Mouse (Mus musculus): ENCODE data around the gene Tbl1xr1. TPM values are rescaled to one million over a fixed set of nuclear protein-coding genes. Genes with fewer than 3 reads are reported as not detected.

The Tbl1xr1 gene
- total and polyA plus RNA-seq, 3 experiments, result 33.9 to 185 (median 45.6) TPM

DNA sequence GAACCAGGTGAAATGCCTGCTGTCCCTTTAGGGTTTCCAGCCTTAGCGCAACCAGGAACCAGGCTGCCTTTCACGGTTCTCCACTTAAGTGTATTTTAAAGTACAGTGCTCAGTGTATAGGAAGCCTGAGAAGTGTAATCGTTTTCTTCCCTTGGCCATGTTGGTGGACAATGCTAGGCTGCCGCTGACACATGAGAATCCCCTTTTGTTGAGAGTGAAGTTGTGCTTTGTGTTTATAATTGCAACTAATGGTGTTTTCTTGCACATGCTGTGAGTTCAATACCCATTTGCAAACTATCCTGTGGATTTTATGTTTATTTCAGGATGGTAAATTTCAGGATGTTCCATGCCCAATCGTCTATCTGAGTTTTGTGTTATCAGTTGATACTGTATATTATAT, 146.6 kb downstream of the Tbl1xr1 start:
- Histone ChIP-seq H3K9ac (ENCODE audit: control insufficient read depth, low read depth, low read length, poor library complexity, severe bottlenecking) (no peak overlapping the region), H3K79me2 (ENCODE audit: control insufficient read depth, insufficient read depth, low read length, poor library complexity) (no peaks in the 10 kb centered on the region), H3K27ac (ENCODE audit: control insufficient read depth, low read depth, low read length) (no peak overlapping the region), H3K9me3 (replicated peaks; ENCODE audit: insufficient read depth, low read length) (no peaks in the 10 kb centered on the region), H3K4me1 (ENCODE audit: control insufficient read depth in 1 of 2, insufficient read depth in 2 of 2, low read length in 2 of 2) (peaks cover under 1 to 3% of the 10 kb centered on the region in 2 experiments; a peak in 2 of 4 replicates), H3K36me3 (ENCODE audit: control insufficient read depth in 1 of 2, insufficient read depth in 2 of 2, low read length in 2 of 2) (peaks cover 0 to 2% of the 10 kb centered on the region in 2 experiments; a peak in 2 of 4 replicates), H3K27me3 (ENCODE audit: control insufficient read depth in 1 of 2, insufficient read depth in 2 of 2, low read length in 2 of 2) (no peaks in the 10 kb centered on the region), H3K4me3 (ENCODE audit: control insufficient read depth in 1 of 2, insufficient read depth in 1 of 2, low read depth in 2 of 2, low read length in 2 of 2) (no peak overlapping the region)
- no peak for DNase-seq (ENCODE audit: low read depth, low spot score)
- no peak for TF ChIP-seq ETS1 (IDR thresholded peaks at IDR 0.05; ENCODE audit: low read depth, low read length)
- no peak for TF ChIP-seq NRF1 (IDR thresholded peaks at IDR 0.05; ENCODE audit: insufficient read depth, low read depth, low read length, poor library complexity, severe bottlenecking)
- no peak for TF ChIP-seq CHD1 (IDR thresholded peaks at IDR 0.05; ENCODE audit: low read depth, low read length)
- no peak for TF ChIP-seq MEF2A (IDR thresholded peaks at IDR 0.05; ENCODE audit: extremely low read depth, insufficient replicate concordance, low read depth, low read length, poor library complexity, severe bottlenecking)
- TF ChIP-seq KAT2A (conservative IDR thresholded peaks at IDR 0.05; ENCODE audit: low read depth, low read length), result no peak
- TF ChIP-seq GATA1 (IDR thresholded peaks at IDR 0.05; ENCODE audit: low read depth, low read length), result no peak
- TF ChIP-seq ZNF384 (IDR thresholded peaks at IDR 0.05; ENCODE audit: low read depth, low read length), result no peak
- no peak for TF ChIP-seq TCF12 (IDR thresholded peaks at IDR 0.05; ENCODE audit: low read depth, low read length)
- no peak for TF ChIP-seq MYC (IDR thresholded peaks at IDR 0.05; ENCODE audit: low read depth, low read length)
- no peak for TF ChIP-seq USF2 (IDR thresholded peaks at IDR 0.05; ENCODE audit: borderline replicate concordance in 1 of 2, insufficient read depth in 1 of 2, low read depth in 1 of 2, low read length in 2 of 2)

DNA sequence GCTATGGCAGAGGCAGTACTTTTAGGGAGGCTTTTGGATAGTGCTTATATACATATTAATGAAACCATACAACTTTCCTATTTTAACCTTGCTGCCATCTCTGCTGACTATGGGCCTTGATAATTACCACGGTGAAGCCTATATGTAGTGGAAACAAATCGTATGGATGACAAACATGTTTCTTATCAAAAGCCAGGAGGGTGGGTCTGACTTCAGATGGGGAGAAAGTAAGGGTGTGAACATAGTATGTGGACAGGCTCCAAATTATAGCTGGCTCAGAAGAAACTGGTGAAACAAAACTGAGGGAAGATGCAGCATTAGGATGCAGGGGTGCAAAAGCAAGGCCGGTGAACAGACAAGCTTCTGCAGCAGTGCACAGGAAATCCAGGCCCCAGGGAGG, 151.6 kb downstream of the Tbl1xr1 start:
- no peaks in the 10 kb centered on the region for H3K79me2 ChIP-seq (ENCODE audit: control insufficient read depth, insufficient read depth, low read length, poor library complexity)
- no peak overlapping the region for H3K4me3 ChIP-seq (ENCODE audit: control insufficient read depth in 1 of 2, insufficient read depth in 1 of 2, low read depth in 2 of 2, low read length in 2 of 2)
- TF ChIP-seq UBTF (IDR thresholded peaks at IDR 0.05; ENCODE audit: borderline replicate concordance, insufficient read depth, low read depth, low read length) (no peak), ETS1 (IDR thresholded peaks at IDR 0.05; ENCODE audit: low read depth, low read length) (0 out of 2 replicates have a peak, but pooled peaks have one; percentile 39), GATA1 (IDR thresholded peaks at IDR 0.05; ENCODE audit: low read depth, low read length) (peak; percentile 40), ZC3H11A (IDR thresholded peaks at IDR 0.05; ENCODE audit: low read depth, low read length) (no peak), NRF1 (IDR thresholded peaks at IDR 0.05; ENCODE audit: insufficient read depth, low read depth, low read length, poor library complexity, severe bottlenecking) (no peak), EP300 (IDR thresholded peaks at IDR 0.05; ENCODE audit: low read depth in 1 of 2, low read length in 2 of 2) (no peak), MXI1 (IDR thresholded peaks at IDR 0.05; ENCODE audit: low read depth, low read length) (no peak), SIN3A (IDR thresholded peaks at IDR 0.05; ENCODE audit: low read length) (0 out of 2 replicates have a peak, but pooled peaks have one; percentile 13)
- H3K27me3 ChIP-seq (ENCODE audit: control insufficient read depth in 1 of 2, insufficient read depth in 2 of 2, low read length in 2 of 2), result no peaks in the 10 kb centered on the region
- H3K9me3 ChIP-seq (replicated peaks; ENCODE audit: insufficient read depth, low read length), result no peaks in the 10 kb centered on the region
- H3K4me1 ChIP-seq (ENCODE audit: control insufficient read depth in 1 of 2, insufficient read depth in 2 of 2, low read length in 2 of 2), result peaks cover 4 to 8% of the 10 kb centered on the region in 2 experiments; a peak in 3 of 4 replicates
- peak; percentile 53 for DNase-seq (ENCODE audit: low read depth, low spot score)
- H3K27ac ChIP-seq (ENCODE audit: control insufficient read depth, low read depth, low read length), result no peak overlapping the region
- H3K9ac ChIP-seq (ENCODE audit: control insufficient read depth, low read depth, low read length, poor library complexity, severe bottlenecking), result no peak overlapping the region
- H3K36me3 ChIP-seq (ENCODE audit: control insufficient read depth in 1 of 2, insufficient read depth in 2 of 2, low read length in 2 of 2), result peaks cover 0 to 6% of the 10 kb centered on the region in 2 experiments; a peak in 2 of 4 replicates
